Mouse (Mus musculus) left cerebral cortex, postnatal 4 days (tissue): ENCODE data around the gene Treml4. TPM values are rescaled to one million over a fixed set of nuclear protein-coding genes. Genes with fewer than 3 reads are reported as not detected.

ENCODE experiments used
- DNase-seq: peaks from one replicate; pipeline ENCODE4 v3.0.0-alpha.2; 2022
- intact Hi-C: fragments of 180-260 bp; cut with DNase I; formaldehyde crosslinking; loops from one replicate; pipeline ENCODE4 v1.15.1; 2025
- total RNA-seq, 2 experiments: library from RNA; stranded (reverse); gene quantifications; 2 replicates each; pipeline ENCODE4 v1.2.3; 2021

The Treml4 gene
- total RNA-seq = under 1 TPM; 0.50 to 0.81 TPM

DNA sequence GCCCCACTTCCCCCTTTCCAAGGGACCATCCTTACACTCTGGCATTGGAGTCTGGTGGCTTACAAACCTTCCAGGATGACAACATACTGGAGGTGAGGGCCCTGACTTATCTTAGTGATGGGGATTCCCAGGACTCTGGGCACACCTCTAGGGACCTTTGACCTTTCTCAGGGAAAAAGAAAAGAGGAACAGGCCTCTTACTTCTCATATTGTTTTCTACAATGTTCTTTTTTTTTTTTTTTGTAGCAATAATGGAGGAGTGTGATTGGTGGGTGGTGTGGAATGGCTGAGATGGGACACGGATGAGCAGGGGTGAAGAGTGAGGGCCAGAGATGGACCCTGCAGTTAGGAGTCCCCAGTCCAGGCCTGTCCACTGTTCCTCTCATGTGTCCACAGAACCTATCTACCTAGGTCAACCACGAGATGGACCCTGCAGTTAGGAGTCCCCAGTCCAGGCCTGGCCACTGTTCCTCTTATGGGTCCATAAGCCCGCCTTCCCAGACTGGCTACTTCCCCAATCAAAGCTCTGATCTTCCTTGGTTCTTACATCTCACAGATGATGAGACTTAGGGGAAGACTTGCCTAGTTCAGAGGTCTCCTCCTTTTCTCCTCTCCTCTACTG is at the start of gene Treml4:
Treml4 (plus strand) TSS at position 555 of the 622 bp plus-strand sequence.
- no peak for DNase-seq
- intact Hi-C loops = no loop called here

- no peak for DNase-seq
- intact Hi-C loops = no loop called here
These were observed 48.7 kb upstream of the Treml4 start for GRCm38 (mm10) chr17:48215429-48215828.

GRCm38 (mm10) chr17:48230680-48231079 is 33.4 kb upstream of the Treml4 start:
- intact Hi-C loops = no loop called here
- DNase-seq = no peak

- intact Hi-C loops = no loop called here
- DNase-seq = no peak
These were observed 31.6 kb upstream of the Treml4 start, which contains the start of gene Trem1 for GRCm38 (mm10) chr17:48232518-48232917. Trem1 (plus strand) TSS chr17:48232768.

DNA sequence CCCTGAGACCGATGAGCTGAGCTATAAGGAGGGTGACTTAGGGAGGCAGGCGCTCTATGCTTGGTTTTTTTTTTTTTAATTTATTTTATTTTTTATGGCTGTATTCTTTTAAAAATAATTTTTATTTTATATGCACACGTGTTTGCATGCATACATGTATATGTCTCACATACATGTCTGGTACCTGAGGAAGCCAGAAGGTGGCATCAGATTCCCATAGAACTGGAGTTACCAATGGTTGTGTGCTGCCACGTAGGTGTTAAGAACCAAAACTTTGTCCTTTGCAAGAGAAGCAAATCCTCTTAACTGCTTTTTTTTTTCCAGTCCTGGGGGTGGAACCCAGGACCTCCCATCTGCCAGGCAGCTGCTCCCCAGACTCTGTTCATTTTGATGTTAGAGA is 30.3 kb upstream of the Treml4 start:
- DNase-seq = no peak
- intact Hi-C loops = no loop called here

- intact Hi-C loops = no loop called here
- DNase-seq = no peak
These were observed 29.5 kb upstream of the Treml4 start for GRCm38 (mm10) chr17:48234550-48234949.

GRCm38 (mm10) chr17:48235773-48236370 is 28.2 kb upstream of the Treml4 start:
- intact Hi-C loops = no loop called here
- DNase-seq = no peak

GRCm38 (mm10) chr17:48237621-48238020 is 26.5 kb upstream of the Treml4 start:
- no peak for DNase-seq
- intact Hi-C loops = no loop called here

DNA sequence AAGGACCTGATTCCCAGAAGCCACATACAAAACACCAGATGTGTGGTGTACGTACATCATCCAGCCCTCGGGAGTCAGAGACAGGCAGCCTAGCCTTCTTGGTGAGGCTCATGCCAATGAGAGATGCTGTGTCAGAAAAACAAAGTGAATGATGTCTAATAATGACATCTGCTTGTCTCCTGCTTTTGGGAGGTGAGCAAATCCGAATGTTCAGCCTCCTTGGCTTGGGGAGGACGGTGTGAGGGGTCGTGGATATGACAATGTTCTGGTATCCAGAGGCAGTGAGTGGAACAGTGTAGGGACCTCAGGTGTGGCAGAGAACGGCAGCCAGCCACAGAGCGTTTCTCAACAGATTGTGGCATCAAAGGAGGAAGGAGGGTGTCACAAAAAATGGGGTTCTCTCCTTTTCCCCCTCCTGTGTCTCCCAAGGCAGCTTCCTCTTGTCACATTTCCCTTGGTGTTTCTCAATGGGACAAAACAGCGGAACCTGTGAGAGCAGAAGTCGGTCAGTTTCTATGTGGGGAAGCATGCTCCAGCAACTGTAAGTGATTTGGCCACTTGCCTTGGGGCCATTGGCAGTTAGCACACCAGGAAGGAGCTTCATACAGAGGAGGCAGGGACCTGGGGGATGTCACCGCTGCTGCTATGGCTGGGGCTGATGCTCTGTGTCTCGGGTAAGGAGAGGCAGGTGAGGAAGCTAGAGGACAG is 16.7 kb upstream of the Treml4 start, which contains the start of gene Trem3:
Trem3 (plus strand) TSS at position 557 of the 708 bp plus-strand sequence.
- intact Hi-C loops = no loop called here
- no peak for DNase-seq

DNA sequence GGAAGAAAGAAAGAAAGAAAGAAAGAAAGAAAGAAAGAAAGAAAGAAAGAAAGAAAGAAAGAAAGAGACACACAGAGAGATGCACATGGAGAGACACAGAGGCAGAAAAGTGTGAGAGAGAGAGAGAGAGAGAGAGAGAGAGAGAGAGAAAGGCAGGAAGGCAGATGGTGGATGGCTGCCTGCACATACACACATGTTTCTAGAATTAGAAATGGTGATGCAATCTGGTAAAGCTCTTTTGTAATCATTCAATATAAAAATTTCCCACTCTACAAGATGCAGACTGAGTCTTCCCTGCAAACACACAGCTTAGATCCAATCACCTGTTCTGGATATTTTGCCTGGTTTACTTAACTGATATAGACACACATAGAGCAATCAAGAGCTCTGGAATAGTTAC is 15.1 kb upstream of the Treml4 start:
- intact Hi-C loops = no loop called here
- DNase-seq = no peak

DNA sequence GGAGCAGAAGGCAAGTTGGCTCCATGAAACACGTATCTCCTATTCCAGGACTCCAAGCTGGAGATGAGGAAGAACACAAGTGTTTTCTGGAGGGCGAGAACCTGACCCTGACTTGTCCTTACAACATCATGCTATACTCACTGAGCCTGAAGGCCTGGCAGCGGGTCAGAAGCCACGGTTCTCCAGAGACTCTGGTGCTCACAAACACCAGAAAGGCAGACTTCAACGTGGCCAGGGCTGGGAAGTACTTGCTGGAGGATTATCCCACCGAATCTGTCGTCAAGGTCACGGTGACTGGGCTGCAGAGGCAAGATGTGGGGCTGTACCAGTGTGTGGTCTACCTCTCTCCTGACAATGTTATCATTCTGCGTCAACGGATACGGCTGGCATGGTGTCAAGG is 14.6 kb upstream of the Treml4 start:
- intact Hi-C loops = no loop called here
- DNase-seq = no peak

DNA sequence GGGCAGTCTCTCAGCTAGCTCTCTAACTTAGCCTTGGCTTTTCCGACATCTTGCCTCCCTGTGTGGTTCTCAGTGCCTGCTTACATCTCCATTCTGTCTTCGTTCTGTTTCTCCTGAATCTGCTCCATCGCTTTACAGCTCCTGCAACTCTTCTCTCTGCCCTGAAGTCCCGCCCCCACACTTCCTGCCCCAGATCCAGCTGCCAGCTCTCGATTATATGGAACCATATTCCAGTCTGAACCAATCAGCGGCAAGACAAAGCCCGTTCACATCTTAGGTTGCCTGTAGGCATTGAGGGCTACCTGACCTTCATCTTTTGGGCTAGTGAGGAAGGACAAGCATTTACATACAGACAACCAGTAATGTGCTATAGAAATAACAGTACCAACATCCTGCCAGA is 13.5 kb upstream of the Treml4 start:
- intact Hi-C loops = no loop called here

GRCm38 (mm10) chr17:48256575-48256974 is 7.5 kb upstream of the Treml4 start:
- intact Hi-C loops = no loop called here
- DNase-seq = no peak

More for the DNA sequence above, 13.5 kb upstream of the Treml4 start:
- DNase-seq = no peak

DNA sequence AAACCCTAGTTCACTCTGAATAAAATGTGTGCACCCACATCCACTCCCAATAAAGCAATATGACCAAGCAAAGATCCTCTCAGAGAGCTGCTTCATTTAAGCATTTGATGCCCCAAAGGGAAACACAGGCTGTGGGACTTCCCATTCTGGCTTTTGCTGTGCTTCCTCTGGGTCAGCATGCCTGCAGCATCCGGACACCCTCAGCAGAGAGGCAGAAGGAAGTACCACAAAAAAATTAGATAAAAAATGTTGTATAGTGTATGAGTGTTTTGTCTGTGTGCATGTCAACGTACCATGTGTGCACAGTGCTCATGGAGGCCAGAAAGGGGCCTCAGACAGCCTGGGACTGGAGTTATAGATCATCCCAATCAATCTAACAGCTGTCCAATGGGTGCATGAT is 2.2 kb upstream of the Treml4 start:
- no peak for DNase-seq
- intact Hi-C loops = no loop called here

DNA sequence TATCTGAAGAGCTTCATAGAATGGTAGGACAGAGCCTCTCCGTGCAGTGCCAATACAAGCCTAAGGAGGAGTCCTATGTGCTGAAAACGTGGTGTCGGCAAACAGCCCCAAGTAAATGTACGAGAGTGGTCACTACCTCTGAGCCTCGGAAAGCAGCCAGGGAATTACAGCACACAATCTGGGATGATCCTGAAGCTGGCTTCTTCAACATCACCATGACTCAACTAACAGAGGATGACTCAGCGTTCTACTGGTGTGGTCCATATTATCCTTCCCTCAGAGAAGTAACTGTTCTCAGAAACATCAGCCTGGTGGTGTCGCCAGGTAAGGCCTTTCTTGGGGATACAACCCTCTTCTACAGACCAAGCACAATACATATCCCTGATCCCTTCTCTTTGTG is 567 bp downstream of the Treml4 start:
- intact Hi-C loops = no loop called here
- no peak for DNase-seq

GRCm38 (mm10) chr17:48266138-48266537 is 2.0 kb downstream of the Treml4 start:
- no peak for DNase-seq
- intact Hi-C loops = no loop called here

- intact Hi-C loops = no loop called here
- no peak for DNase-seq
These were observed 2.7 kb downstream of the Treml4 start for GRCm38 (mm10) chr17:48266610-48267304.

DNA sequence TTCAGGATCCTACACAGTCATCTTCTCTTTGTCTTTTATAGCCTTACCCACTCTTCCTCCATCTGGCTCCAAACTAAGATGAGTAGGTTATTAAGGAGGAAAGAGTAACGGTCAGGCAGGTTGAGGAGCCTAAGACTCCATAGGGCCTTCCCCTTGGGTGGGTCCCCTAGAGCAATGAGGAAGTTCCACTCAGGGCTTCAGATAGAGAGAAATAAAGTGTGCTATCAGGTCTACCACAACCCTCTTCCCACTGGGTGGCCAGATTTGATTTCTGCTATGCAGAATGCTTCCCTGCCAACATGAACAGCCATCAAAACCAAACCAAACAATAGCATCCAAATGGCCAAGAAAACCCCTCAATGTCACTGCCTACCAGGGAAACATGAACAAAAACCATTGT is 3.5 kb downstream of the Treml4 start:
- intact Hi-C loops = no loop called here

DNA sequence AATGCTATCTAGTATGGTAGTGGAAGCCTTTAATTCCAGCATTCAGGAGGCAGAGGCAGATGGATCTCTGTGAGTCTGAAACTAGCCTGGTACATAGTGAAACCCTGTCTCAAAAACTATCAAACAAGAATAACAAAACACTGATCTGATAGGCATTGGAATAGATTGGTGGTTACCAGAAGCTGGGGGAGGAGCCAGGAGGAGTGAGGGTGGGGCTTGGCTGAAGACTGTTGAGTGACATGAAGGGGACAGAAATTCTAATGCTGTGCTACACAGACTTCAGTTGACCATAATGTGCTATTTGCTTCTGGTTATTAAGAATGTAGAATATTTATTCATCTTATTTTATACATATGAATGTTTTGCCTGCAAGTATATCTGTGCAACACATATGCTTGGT is 4.2 kb downstream of the Treml4 start:
- intact Hi-C loops = no loop called here

More for the DNA sequence above, 3.5 kb downstream of the Treml4 start:
- DNase-seq = no peak

DNA sequence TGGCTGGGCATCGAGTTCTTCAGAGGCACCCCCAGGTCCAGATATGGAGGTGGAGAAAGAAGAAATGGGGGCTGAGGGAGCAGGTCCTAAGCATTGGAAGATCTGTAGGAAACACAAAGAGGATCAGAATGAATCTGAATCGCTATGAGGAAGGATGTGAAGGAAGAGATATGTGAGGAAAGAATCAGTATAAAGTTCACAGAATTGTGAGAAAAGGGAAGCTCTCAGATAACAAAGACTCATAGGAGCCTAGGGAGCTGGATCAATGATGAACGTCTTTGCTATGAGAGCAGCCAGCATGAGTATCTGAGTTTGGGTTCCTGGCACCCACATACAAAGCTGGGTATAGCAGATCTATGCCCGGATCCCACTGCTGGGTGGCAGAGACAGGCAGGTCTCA is 5.7 kb downstream of the Treml4 start:
- intact Hi-C loops = loop anchor here (10.0 kb wide), 1 partner anchor 125 kb away; no protein-coding TSS in a partner anchor
- no peak for DNase-seq

More for the DNA sequence above, 4.2 kb downstream of the Treml4 start:
- no peak for DNase-seq

- DNase-seq = no peak
- intact Hi-C loops = loop anchor here (10.0 kb wide), 1 partner anchor 123 kb away; no protein-coding TSS in a partner anchor
These were observed 8.1 kb downstream of the Treml4 start for GRCm38 (mm10) chr17:48272158-48272557.
